Mouse (Mus musculus): ENCODE results near the gene Rbm6. TPM values are rescaled to one million over a fixed set of nuclear protein-coding genes. Genes with fewer than 3 reads are reported as not detected.

Gene Rbm6
- polyA plus RNA-seq, 1 experiment from 2014 or later: 40.2 TPM

GRCm38 (mm10) chr9:107723794-107724531, 149.1 kb downstream of the Rbm6 start:
- peaks cover 34% of the 10 kb centered on the region for H3K4me1 ChIP-seq (replicated peaks; ENCODE audit: insufficient read depth, low read length)
- H3K27ac ChIP-seq: peak overlapping the region; percentile 85
- H3K27me3 ChIP-seq (ENCODE audit: insufficient read depth, low read length): no peaks in the 10 kb centered on the region
- no peaks in the 10 kb centered on the region for H3K36me3 ChIP-seq (ENCODE audit: insufficient read depth, low read length)
- H3K9me3 ChIP-seq (replicated peaks; ENCODE audit: low read length): no peaks in the 10 kb centered on the region
- H3K4me3 ChIP-seq (replicated peaks; ENCODE audit: low read depth, low read length): no peak overlapping the region
- DNase-seq (ENCODE audit: low spot score) (peak; percentile 90), ATAC-seq (replicated peaks; ENCODE audit: low FRiP score, low read depth) (peak; percentile 63)
- no peak for TF ChIP-seq CTCF (IDR thresholded peaks at IDR 0.05; ENCODE audit: low read depth)
- no peak overlapping the region for H3K9ac ChIP-seq (ENCODE audit: low read depth, low read length)
- under 1% methylated on average over 11 of the region's 11 CpGs for WGBS
- H3K4me2 ChIP-seq (ENCODE audit: low read length): peak overlapping the region; percentile 43

Other genes with a start within 250 kb of the Rbm6 start
- gene Gnai2, start 237.9 kb downstream of the Rbm6 start, polyA plus RNA-seq (2015; fragmentation: Nextera tagmentation; extraction: Ambion mirVana): 351 and 359 TPM in 2 replicates
- 12.9 and 14.7 TPM in 2 replicates for gene Slc38a3, start 203.7 kb downstream of the Rbm6 start, polyA plus RNA-seq (2015; fragmentation: Nextera tagmentation; extraction: Ambion mirVana)
- 0.89 and 1.2 TPM in 2 replicates for gene Gnat1, start 193.5 kb downstream of the Rbm6 start, polyA plus RNA-seq (2015; fragmentation: Nextera tagmentation; extraction: Ambion mirVana)
- 16.2 and 17.3 TPM in 2 replicates for gene Sema3f, start 162.8 kb downstream of the Rbm6 start, polyA plus RNA-seq (2015; fragmentation: Nextera tagmentation; extraction: Ambion mirVana)
- gene Rbm5, start 102.2 kb downstream of the Rbm6 start, polyA plus RNA-seq (2015; fragmentation: Nextera tagmentation; extraction: Ambion mirVana): 108 and 113 TPM in 2 replicates
- 11.1 and 12.7 TPM in 2 replicates for gene Mon1a, start 14.9 kb upstream of the Rbm6 start, polyA plus RNA-seq (2015; fragmentation: Nextera tagmentation; extraction: Ambion mirVana)
- 1.1 and 1.4 TPM in 2 replicates for gene Mst1r, start 33.6 kb upstream of the Rbm6 start, polyA plus RNA-seq (2015; fragmentation: Nextera tagmentation; extraction: Ambion mirVana)
- not detected in 2 replicates for gene Actl11, start 55.2 kb upstream of the Rbm6 start, polyA plus RNA-seq (2015; fragmentation: Nextera tagmentation; extraction: Ambion mirVana)
- 0.95 and 1.3 TPM in 2 replicates for gene Camkv, start 62.4 kb upstream of the Rbm6 start, polyA plus RNA-seq (2015; fragmentation: Nextera tagmentation; extraction: Ambion mirVana)
- 10.0 and 10.2 TPM in 2 replicates for gene Traip, start 76.9 kb upstream of the Rbm6 start, polyA plus RNA-seq (2015; fragmentation: Nextera tagmentation; extraction: Ambion mirVana)
- gene Uba7, start 102.3 kb upstream of the Rbm6 start, polyA plus RNA-seq (2015; fragmentation: Nextera tagmentation; extraction: Ambion mirVana): 33.2 and 41.6 TPM in 2 replicates
- 1.3 and 2.0 TPM in 2 replicates for gene Gm20661, start 109.8 kb upstream of the Rbm6 start, polyA plus RNA-seq (2015; fragmentation: Nextera tagmentation; extraction: Ambion mirVana)
- 63.8 and 66.8 TPM in 2 replicates for gene Inka1, start 112.6 kb upstream of the Rbm6 start, polyA plus RNA-seq (2015; fragmentation: Nextera tagmentation; extraction: Ambion mirVana)
- 2.9 and 4.0 TPM in 2 replicates for gene Cdhr4, start 119.3 kb upstream of the Rbm6 start, polyA plus RNA-seq (2015; fragmentation: Nextera tagmentation; extraction: Ambion mirVana)
- gene Gm20662, start 123.1 kb upstream of the Rbm6 start, polyA plus RNA-seq (2015; fragmentation: Nextera tagmentation; extraction: Ambion mirVana): 0.25 and 0.27 TPM in 2 replicates
- 45.7 and 46.9 TPM in 2 replicates for gene Ip6k1, start 129.3 kb upstream of the Rbm6 start, polyA plus RNA-seq (2015; fragmentation: Nextera tagmentation; extraction: Ambion mirVana)
- 23.2 and 27.2 TPM in 2 replicates for gene Gmppb, start 176.0 kb upstream of the Rbm6 start, polyA plus RNA-seq (2015; fragmentation: Nextera tagmentation; extraction: Ambion mirVana)
- gene Amigo3, start 179.9 kb upstream of the Rbm6 start, polyA plus RNA-seq (2015; fragmentation: Nextera tagmentation; extraction: Ambion mirVana): 1.4 and 1.6 TPM in 2 replicates
- gene Mst1, start 207.2 kb upstream of the Rbm6 start, polyA plus RNA-seq (2015; fragmentation: Nextera tagmentation; extraction: Ambion mirVana): 0.09 and 0.39 TPM in 2 replicates
- 23.7 and 24.6 TPM in 2 replicates for gene Rnf123, start 210.1 kb upstream of the Rbm6 start, polyA plus RNA-seq (2015; fragmentation: Nextera tagmentation; extraction: Ambion mirVana)
- 62.6 and 69.3 TPM in 2 replicates for gene Apeh, start 221.4 kb upstream of the Rbm6 start, polyA plus RNA-seq (2015; fragmentation: Nextera tagmentation; extraction: Ambion mirVana)

All from kidney, postnatal 0 days (tissue).